Mouse (Mus musculus): Measurements from ENCODE around the gene Spsb1. TPM values are rescaled to one million over a fixed set of nuclear protein-coding genes. Genes with fewer than 3 reads are reported as not detected.

The Spsb1 gene
- total and polyA plus RNA-seq, 3 experiments = 0.04 to 0.19 (median 0.07) TPM

DNA sequence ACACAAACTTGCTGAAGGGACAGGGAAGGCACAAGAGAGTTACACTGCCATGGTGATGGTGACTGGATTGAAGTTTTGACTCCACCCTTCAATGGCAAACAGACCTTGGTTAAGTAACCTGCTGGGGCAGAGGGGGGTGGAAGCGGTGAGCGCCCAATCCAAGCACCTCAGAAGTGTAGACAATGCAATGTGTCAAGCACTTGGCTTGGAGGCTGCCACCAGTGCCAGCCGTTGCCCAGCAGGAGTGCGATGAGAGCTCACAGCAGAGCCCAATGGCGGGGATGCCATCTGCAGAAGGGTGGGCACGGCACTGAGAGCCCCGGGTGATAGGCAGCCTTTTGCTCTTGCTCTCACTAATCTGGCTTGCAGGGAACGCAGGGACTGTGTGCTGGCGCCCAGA, 2.6 kb downstream of the Spsb1 start:
- in situ Hi-C loops (cut with MboI; ENCODE audit: low pct_ligation_motif_present, low pct_unique_long_range_greater_than_20kb, low sequenced_read_pairs) (no loop called here), dilution Hi-C loops (cut with MboI; ENCODE audit: extremely low pct_ligation_motif_present, extremely low pct_unique_long_range_greater_than_20kb, low sequenced_read_pairs) (loop anchor here (25.0 kb wide), 1 partner anchor 165 kb away; no protein-coding TSS in a partner anchor)
- no peak for DNase-seq (ENCODE audit: extremely low read depth)
- Histone ChIP-seq H3K27me3 (replicated peaks) (peaks cover 74% of the 10 kb centered on the region), H3K27ac (ENCODE audit: insufficient read depth, low read depth) (no peak overlapping the region), H3K4me1 (ENCODE audit: control insufficient read depth in 1 of 2, insufficient read depth in 2 of 2) (peaks cover 0 to 15% of the 10 kb centered on the region in 2 experiments; a peak in 2 of 4 replicates), H3K4me3 (replicated peaks in 1 of 3; ENCODE audit: low read depth in 2 of 3, low read length in 2 of 3, poor library complexity in 1 of 3) (no peak overlapping the region), H3K9ac (ENCODE audit: insufficient read depth, low read depth) (no peak overlapping the region), H3K9me3 (replicated peaks; ENCODE audit: low read length) (no peaks in the 10 kb centered on the region), H3K4me2 (ENCODE audit: insufficient read depth, low read depth, poor library complexity, severe bottlenecking) (no peak overlapping the region), H3K36me3 (replicated peaks in 1 of 2; ENCODE audit: control insufficient read depth in 1 of 2, insufficient read depth in 1 of 2, low read length in 1 of 2) (no peaks in the 10 kb centered on the region), H3K79me2 (replicated peaks; ENCODE audit: control insufficient read depth, extremely low read depth, insufficient read depth, poor library complexity, severe bottlenecking) (no peaks in the 10 kb centered on the region)
- TF ChIP-seq IRF4 (IDR thresholded peaks at IDR 0.05; ENCODE audit: low read depth, low read length) = no peak
- no peak for TF ChIP-seq MAFK (IDR thresholded peaks at IDR 0.05; ENCODE audit: insufficient replicate concordance, low read length)
- no peak for TF ChIP-seq PAX5 (IDR thresholded peaks at IDR 0.05; ENCODE audit: low read length)
- no peak for TF ChIP-seq MEF2A (IDR thresholded peaks at IDR 0.05; ENCODE audit: borderline replicate concordance, low read depth, low read length)
- TF ChIP-seq JUND (conservative IDR thresholded peaks at IDR 0.05; ENCODE audit: low read depth, low read length) = no peak
- TF ChIP-seq EP300 (IDR thresholded peaks at IDR 0.05; ENCODE audit: low read length) = no peak
- TF ChIP-seq UBTF (IDR thresholded peaks at IDR 0.05; ENCODE audit: low read depth, low read length) = no peak
- no peak for TF ChIP-seq ZMIZ1 (IDR thresholded peaks at IDR 0.05; ENCODE audit: low read depth, low read length)
- TF ChIP-seq E2F4 (IDR thresholded peaks at IDR 0.05; ENCODE audit: insufficient replicate concordance, low read depth, low read length) = no peak
- TF ChIP-seq RAD21 (IDR thresholded peaks at IDR 0.05; ENCODE audit: low read depth, low read length) = no peak
- TF ChIP-seq MAZ (IDR thresholded peaks at IDR 0.05; ENCODE audit: low read depth, low read length) = no peak

DNA sequence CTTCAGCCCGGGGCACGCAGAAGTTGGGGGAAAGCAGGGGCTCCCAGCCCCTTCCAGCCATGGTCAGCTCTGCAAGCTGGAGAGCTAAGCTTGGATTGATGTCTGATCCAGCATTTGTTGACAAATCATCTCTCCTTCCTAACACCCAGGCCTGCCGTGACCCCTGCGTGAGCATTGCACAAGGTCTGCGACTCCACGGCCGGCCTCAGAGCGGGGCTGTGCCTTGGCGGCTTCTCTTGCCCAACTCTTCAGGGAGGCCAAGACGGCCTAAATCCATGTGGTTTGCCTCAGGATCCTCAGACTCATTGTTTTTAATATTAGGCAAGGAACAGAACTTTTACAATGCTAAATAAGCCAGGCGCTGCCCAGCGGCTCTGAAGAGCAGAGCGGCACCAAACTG, 3.6 kb downstream of the Spsb1 start:
- in situ Hi-C loops (cut with MboI; ENCODE audit: low pct_ligation_motif_present, low pct_unique_long_range_greater_than_20kb, low sequenced_read_pairs) (no loop called here), dilution Hi-C loops (cut with MboI; ENCODE audit: extremely low pct_ligation_motif_present, extremely low pct_unique_long_range_greater_than_20kb, low sequenced_read_pairs) (loop anchor here (25.0 kb wide), 1 partner anchor 164 kb away; no protein-coding TSS in a partner anchor)
- no peak for TF ChIP-seq ZNF384 (IDR thresholded peaks at IDR 0.05; ENCODE audit: low read depth, low read length)
- no peak for TF ChIP-seq UBTF (IDR thresholded peaks at IDR 0.05; ENCODE audit: low read depth, low read length)
- TF ChIP-seq MAZ (IDR thresholded peaks at IDR 0.05; ENCODE audit: low read depth, low read length) = no peak
- TF ChIP-seq TBP (conservative IDR thresholded peaks at IDR 0.05; ENCODE audit: low read depth, low read length) = no peak
- TF ChIP-seq ZKSCAN1 (IDR thresholded peaks at IDR 0.05; ENCODE audit: borderline replicate concordance, low read depth, low read length) = no peak
- TF ChIP-seq KAT2A (IDR thresholded peaks at IDR 0.05; ENCODE audit: insufficient replicate concordance, low read length) = no peak
- no peak for TF ChIP-seq PAX5 (IDR thresholded peaks at IDR 0.05; ENCODE audit: low read length)
- TF ChIP-seq GABPA (IDR thresholded peaks at IDR 0.05; ENCODE audit: insufficient replicate concordance, low read depth, low read length) = no peak
- TF ChIP-seq RAD21 (IDR thresholded peaks at IDR 0.05; ENCODE audit: low read depth, low read length) = no peak
- no peak for TF ChIP-seq TCF12 (IDR thresholded peaks at IDR 0.05; ENCODE audit: low read depth, low read length)
- no peak for TF ChIP-seq NELFE (IDR thresholded peaks at IDR 0.05; ENCODE audit: low read depth, low read length)
- no peak overlapping the region for H3K27ac ChIP-seq (ENCODE audit: insufficient read depth, low read depth)
- H3K4me3 ChIP-seq (replicated peaks in 1 of 3; ENCODE audit: low read depth in 2 of 3, low read length in 2 of 3, poor library complexity in 1 of 3) = no peak overlapping the region
- no peaks in the 10 kb centered on the region for H3K79me2 ChIP-seq (replicated peaks; ENCODE audit: control insufficient read depth, extremely low read depth, insufficient read depth, poor library complexity, severe bottlenecking)
- no peak overlapping the region for H3K9ac ChIP-seq (ENCODE audit: insufficient read depth, low read depth)
- no peaks in the 10 kb centered on the region for H3K9me3 ChIP-seq (replicated peaks; ENCODE audit: low read length)
- no peak for DNase-seq (ENCODE audit: extremely low read depth)
- H3K4me1 ChIP-seq (ENCODE audit: control insufficient read depth in 1 of 2, insufficient read depth in 2 of 2) = peaks cover 0 to 15% of the 10 kb centered on the region in 2 experiments; a peak in 2 of 4 replicates
- no peaks in the 10 kb centered on the region for H3K36me3 ChIP-seq (replicated peaks in 1 of 2; ENCODE audit: control insufficient read depth in 1 of 2, insufficient read depth in 1 of 2, low read length in 1 of 2)
- no peak overlapping the region for H3K4me2 ChIP-seq (ENCODE audit: insufficient read depth, low read depth, poor library complexity, severe bottlenecking)
- peaks cover 73% of the 10 kb centered on the region for H3K27me3 ChIP-seq (replicated peaks)
